Mouse (Mus musculus) kidney, postnatal 0 days (tissue): Measurements from ENCODE around the gene Megf11. TPM values are rescaled to one million over a fixed set of nuclear protein-coding genes. Genes with fewer than 3 reads are reported as not detected.
A peak's percentile ranks its signal among the peaks of the same experiment; 100 is the strongest.

Experiments
- ATAC-seq: fragments of 200-750 bp; cut with Nextera tagmentation; replicated peaks from 2 replicates; pipeline ENCODE4 v1.8.0; 2017; ENCODE audit warnings: low read depth, moderate number of reproducible peaks, moderate TSS enrichment, moderate library complexity; ENCODE audit not compliant: low FRiP score
- DNase-seq: peaks from one replicate; pipeline ENCODE4 v3.0.0-alpha.2; 2016; ENCODE audit warnings: low spot score
- H3K27ac ChIP-seq: fragments of 300-500 bp; sonication (generic); 2 replicates; pipeline ENCODE4 v1.5.1; 2014; ENCODE audit warnings: mild to moderate bottlenecking
- H3K27me3 ChIP-seq: fragments of 300-500 bp; sonication (generic); 2 replicates; pipeline ENCODE4 v1.6.1; 2014; ENCODE audit warnings: low read length, mixed read lengths; ENCODE audit not compliant: insufficient read depth
- H3K36me3 ChIP-seq: fragments of 300-500 bp; sonication (generic); 2 replicates; pipeline ENCODE4 v1.6.1; 2014; ENCODE audit warnings: low read length, mixed read lengths; ENCODE audit not compliant: insufficient read depth
- H3K4me1 ChIP-seq: fragments of 300-500 bp; sonication (generic); replicated peaks from 2 replicates; pipeline ENCODE4 v1.6.1; 2014; ENCODE audit warnings: antibody characterized with exemption, low read length, mixed read lengths; ENCODE audit not compliant: insufficient read depth
- H3K4me2 ChIP-seq: fragments of 300-500 bp; sonication (generic); 2 replicates; pipeline ENCODE4 v1.6.1; 2014; ENCODE audit warnings: mild to moderate bottlenecking, low read length, moderate library complexity, mixed read lengths
- H3K4me3 ChIP-seq: fragments of 300-500 bp; sonication (generic); replicated peaks from 2 replicates; pipeline ENCODE4 v1.5.1; 2014; ENCODE audit warnings: low read depth, low read length
- H3K9ac ChIP-seq: fragments of 300-500 bp; sonication (generic); 2 replicates; pipeline ENCODE4 v1.6.1; 2014; ENCODE audit warnings: low read depth, low read length
- H3K9me3 ChIP-seq: fragments of 300-500 bp; sonication (generic); replicated peaks from 2 replicates; pipeline ENCODE4 v1.6.1; 2016; ENCODE audit warnings: low read length, inconsistent platforms, mixed read lengths
- CTCF ChIP-seq: IDR thresholded peaks from 2 replicates; pipeline ENCODE4 v1.5.1; 2016; ENCODE audit warnings: antibody characterized with exemption, low read depth, mild to moderate bottlenecking, moderate library complexity
- WGBS: fragments of 180-500 bp; shearing (Covaris S2); extraction: QIAGEN DNeasy Blood & Tissue Kit; methylation state at CpG from one replicate; pipeline ENCODE4 v1.1.7; 2014; 5-methylcytosine and 5-hydroxymethylcytosine counted together
- polyA plus RNA-seq: library from polyadenylated mRNA; unstranded; fragments of >200 nt; fragmentation: Nextera tagmentation; extraction: Ambion mirVana; gene quantifications from 2 replicates; pipeline ENCODE4 v1.2.1, GENCODE M21; 2015

Gene Megf11
- polyA plus RNA-seq, 1 experiment from 2014 or later, result 2.6 TPM

DNA sequence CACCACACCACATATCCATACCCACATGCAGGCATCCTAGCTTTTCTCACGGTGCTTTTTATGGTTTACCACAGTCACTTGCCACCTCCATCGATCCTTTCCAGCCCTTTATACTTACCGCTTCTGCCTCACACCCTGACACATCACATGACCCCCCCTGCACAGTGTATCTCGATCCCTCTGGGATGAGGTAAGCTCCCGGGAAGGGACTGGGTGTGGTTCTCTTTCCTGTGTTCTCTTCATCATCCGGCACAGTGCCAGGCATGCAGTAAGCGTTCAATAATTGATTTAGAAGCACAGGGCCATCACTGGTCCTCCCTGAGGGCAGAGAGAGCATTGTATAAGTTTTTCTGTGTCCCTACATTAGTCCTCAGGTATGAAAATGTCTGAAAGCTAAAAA is 15.6 kb upstream of the Megf11 start:
- Histone ChIP-seq H3K27me3 (no peaks in the 10 kb centered on the region), H3K4me1 (no peaks in the 10 kb centered on the region), H3K36me3 (no peaks in the 10 kb centered on the region), H3K27ac (no peak overlapping the region), H3K9ac (no peak overlapping the region), H3K9me3 (no peaks in the 10 kb centered on the region), H3K4me2 (no peak overlapping the region), H3K4me3 (no peak overlapping the region)
- no peak for TF ChIP-seq CTCF
- DNase-seq (no peak), ATAC-seq (no peak)
- 52% methylated on average over 7 of the region's 7 CpGs for WGBS

DNA sequence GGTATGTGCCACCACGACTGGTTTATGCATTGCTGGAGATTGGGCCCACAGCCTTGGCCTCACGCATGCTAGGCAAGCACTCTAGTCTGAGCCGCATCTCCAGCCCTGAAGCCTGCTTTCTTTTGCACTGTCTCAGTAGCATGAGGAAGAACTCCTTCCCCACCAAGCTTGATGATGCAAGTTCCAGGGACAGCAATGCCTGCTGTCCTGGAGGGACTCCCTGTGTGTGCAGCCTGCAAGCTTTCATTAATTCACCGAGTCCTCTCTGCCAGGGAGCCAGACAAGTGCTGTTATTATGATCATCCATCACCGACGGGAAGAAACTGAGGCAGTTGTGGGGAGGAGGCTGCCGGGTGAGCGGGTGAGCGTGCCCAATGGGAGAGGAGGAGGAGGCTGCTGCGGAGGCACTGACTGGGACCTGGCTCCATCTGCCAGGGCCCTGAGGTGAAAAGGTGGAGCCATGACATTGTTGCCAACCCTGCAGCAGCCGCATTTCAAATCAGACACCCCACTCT is 14.1 kb upstream of the Megf11 start:
- no peak for TF ChIP-seq CTCF
- Histone ChIP-seq H3K4me3 (no peak overlapping the region), H3K27me3 (no peaks in the 10 kb centered on the region), H3K4me1 (no peaks in the 10 kb centered on the region), H3K4me2 (no peak overlapping the region), H3K36me3 (no peaks in the 10 kb centered on the region), H3K27ac (no peak overlapping the region), H3K9me3 (no peaks in the 10 kb centered on the region), H3K9ac (no peak overlapping the region)
- no peak for DNase-seq
- no peak for ATAC-seq
- 54% methylated on average over 11 of the region's 11 CpGs for WGBS

DNA sequence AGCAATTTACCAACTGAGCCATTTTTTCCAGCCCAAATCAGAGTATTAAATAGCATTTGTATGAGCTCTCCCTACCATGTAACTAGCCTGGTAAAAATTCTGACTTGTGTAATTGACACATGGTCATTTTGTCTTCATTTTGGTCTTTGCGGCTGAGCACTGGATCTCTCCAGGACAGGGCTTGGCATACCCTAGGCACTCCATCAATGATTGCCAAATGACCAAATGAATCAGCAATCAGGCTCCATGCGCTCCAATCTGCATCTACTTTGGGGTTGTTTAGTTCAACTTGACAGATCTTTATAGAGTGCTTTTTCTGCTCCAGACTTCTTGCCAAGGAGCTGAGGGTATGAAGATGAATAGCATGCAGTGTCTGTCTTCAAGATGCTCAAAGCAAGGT is 9.0 kb upstream of the Megf11 start:
- Histone ChIP-seq H3K27ac (no peak overlapping the region), H3K4me3 (no peak overlapping the region), H3K27me3 (no peaks in the 10 kb centered on the region), H3K9ac (no peak overlapping the region), H3K36me3 (no peaks in the 10 kb centered on the region), H3K4me2 (no peak overlapping the region), H3K9me3 (no peaks in the 10 kb centered on the region), H3K4me1 (no peaks in the 10 kb centered on the region)
- WGBS, result 75% methylated on average over 2 of the region's 2 CpGs
- no peak for TF ChIP-seq CTCF
- DNase-seq (no peak), ATAC-seq (no peak)

DNA sequence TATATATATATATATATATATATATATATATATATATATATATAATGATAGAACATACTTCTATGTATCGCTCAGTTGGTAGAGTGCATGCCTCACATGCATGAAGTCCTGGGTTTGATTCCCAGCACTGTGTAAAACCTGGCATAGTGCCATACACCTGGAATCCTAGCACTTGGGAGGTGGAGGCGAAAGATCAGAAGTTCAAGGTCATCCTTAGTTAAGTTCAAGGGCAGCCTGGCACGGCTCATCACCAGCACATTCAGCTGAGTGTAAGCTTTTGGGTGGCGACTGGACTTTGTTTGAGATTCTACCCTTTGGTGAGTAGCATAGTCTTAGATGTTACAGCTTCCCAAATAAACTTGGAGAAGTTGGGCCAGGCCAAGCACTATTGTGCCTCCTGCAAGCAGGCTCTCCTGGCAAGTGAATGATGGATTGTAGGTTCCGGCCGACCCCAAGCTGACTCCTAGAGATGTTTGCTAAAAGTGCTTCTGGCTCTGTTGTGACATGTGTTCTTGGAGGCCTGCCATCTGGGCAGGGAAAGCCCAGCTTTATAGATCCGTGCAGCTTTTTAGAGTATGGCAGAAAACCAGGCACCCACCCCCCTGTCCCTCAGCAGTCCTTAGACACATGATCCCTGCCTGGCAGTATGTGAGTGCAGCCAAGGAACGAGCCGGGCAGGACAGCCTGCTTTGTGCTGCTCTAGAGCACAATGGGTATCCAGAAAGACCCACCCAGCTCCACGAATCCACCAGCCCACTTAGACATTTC is 2.2 kb upstream of the Megf11 start:
- Histone ChIP-seq H3K9ac (no peak overlapping the region), H3K4me1 (peaks cover 8% of the 10 kb centered on the region; the same call in 1 of the 2 replicates), H3K27me3 (peaks cover 34% of the 10 kb centered on the region), H3K27ac (no peak overlapping the region), H3K9me3 (no peaks in the 10 kb centered on the region), H3K4me3 (no peak overlapping the region), H3K36me3 (no peaks in the 10 kb centered on the region), H3K4me2 (no peak overlapping the region)
- WGBS, result 46% methylated on average over 10 of the region's 10 CpGs
- ATAC-seq (no peak), DNase-seq (peak; percentile 16)
- TF ChIP-seq CTCF, result no peak

DNA sequence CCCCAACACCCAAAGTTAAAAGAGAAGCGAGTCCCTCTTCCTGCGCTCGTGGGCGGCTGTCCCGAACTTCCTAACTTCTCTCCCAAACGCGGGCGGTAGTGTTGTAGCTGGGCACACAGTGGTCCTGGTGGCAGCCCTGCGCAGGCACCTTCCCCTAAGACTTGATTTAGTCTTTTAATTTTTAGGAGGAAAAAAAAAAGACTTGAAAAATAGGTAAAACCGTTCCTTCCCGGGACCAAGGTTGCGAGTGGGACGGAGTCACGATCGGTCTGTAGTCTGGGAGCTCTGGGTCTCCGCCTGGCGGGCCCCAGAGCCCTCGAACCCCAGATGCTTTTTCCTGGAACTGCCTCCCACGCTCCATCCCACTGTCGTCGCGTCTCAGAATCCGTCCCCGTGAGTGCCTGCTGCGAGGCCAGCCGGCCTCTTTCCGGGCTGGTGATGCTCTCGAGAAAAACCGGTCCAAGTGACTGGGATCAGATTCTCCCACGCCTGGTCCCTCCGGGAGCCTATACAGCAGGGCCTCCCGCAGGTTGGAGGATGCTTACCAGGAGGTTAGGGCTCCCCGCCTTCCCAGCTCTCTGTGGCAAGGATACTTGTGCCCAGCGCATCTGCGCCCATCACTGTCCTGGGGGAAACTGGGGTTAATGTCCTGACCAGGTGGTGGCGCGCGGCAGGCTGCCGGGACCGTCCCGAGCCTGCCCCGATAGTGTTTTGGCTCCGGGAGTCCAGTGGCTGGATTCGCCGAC is 1.2 kb downstream of the Megf11 start:
- WGBS, result 3% methylated on average over 45 of the region's 45 CpGs
- peak overlapping the region; percentile 24; the same call in 1 of the 2 replicates for H3K9ac ChIP-seq
- no peak overlapping the region for H3K27ac ChIP-seq
- no peaks in the 10 kb centered on the region for H3K36me3 ChIP-seq
- peaks cover 34% of the 10 kb centered on the region for H3K27me3 ChIP-seq
- peak; percentile 19; the same call in 1 of the 2 replicates for TF ChIP-seq CTCF
- ATAC-seq (no peak), DNase-seq (no peak)
- H3K4me2 ChIP-seq, result peak overlapping the region; percentile 98
- peak overlapping the region; percentile 53 for H3K4me3 ChIP-seq
- H3K4me1 ChIP-seq, result peaks cover 8% of the 10 kb centered on the region; the same call in 1 of the 2 replicates
- no peaks in the 10 kb centered on the region for H3K9me3 ChIP-seq

DNA sequence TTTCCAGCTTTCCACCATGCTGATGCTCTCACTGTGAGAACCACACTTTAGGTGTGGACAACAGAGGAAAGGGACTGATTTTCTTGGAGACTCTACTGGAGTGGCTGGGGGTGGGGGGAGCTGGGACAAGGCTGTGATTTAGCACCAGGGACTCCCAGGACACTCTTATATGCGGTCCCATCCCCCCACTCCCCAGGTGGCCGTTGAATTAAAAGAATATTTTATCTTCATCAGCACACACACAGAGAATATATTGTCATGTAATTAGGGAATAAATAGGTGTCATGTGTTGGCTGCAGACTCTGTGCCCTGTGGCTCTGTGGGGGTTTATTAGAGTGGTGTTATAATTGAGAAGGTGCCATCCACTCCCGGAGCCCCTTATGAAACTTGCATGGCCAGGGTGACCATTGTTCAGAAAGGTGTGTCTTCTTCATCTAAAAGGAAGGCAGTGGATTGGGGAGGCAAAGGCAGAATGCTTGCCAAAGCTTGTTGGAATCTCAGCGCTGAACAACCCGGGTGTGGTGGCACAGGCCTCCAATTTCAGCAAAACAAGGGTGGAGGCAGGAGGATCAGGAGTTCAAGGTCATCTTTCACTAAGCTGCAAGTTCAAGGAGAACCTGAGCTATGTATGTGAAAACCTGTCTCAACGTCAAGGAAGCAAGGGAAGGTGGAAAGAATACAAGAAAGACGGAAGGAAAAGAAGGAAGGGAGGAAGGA is 4.3 kb downstream of the Megf11 start:
- no peak for TF ChIP-seq CTCF
- DNase-seq, result no peak

More for the DNA sequence above, 4.3 kb downstream of the Megf11 start:
- H3K36me3 ChIP-seq, result no peaks in the 10 kb centered on the region
- H3K9ac ChIP-seq, result no peak overlapping the region
- H3K27ac ChIP-seq, result no peak overlapping the region
- no peak for ATAC-seq
- H3K4me1 ChIP-seq, result peaks cover 8% of the 10 kb centered on the region; the same call in 1 of the 2 replicates
- peaks cover 30% of the 10 kb centered on the region for H3K27me3 ChIP-seq
- H3K4me3 ChIP-seq, result no peak overlapping the region
- no peaks in the 10 kb centered on the region for H3K9me3 ChIP-seq
- 63% methylated on average over 7 of the region's 7 CpGs for WGBS
- no peak overlapping the region for H3K4me2 ChIP-seq
